Mouse (Mus musculus): ENCODE data around the gene Mthfd2l.

DNA sequence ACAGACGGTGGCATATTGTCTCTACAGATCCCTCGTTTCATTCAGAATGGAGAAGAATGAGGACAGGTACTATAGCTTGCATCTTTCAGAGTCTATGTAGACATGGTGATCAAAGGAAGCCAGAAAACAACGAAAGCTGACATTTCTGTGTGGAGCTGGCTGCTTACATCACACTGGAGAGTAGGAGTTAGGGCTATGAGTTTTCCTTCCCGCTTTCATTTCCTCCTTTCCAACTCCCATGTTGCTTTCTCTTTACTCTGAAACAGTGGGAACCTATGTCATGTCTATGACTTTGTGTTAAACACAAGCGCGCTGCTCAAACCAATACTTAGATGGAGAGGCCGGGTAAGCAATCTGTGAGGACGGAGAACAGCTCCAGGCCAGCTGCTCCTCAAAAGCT is 69.0 kb downstream of the Mthfd2l start:
- TF ChIP-seq POLR2A (IDR thresholded peaks at IDR 0.05; ENCODE audit: low read depth, low read length) (no peak), CTCF (IDR thresholded peaks at IDR 0.05; ENCODE audit: extremely low read depth, insufficient read length, insufficient replicate concordance, low read depth, low read length) (no peak)

Measured in small intestine, adult 2 months (tissue).